Mouse (Mus musculus) erythroblast, embryonic 14.5 days (primary cell): ENCODE results near the gene Ammecr1. TPM values are rescaled to one million over a fixed set of nuclear protein-coding genes. Genes with fewer than 3 reads are reported as not detected.

Experiments used
- H3K27me3 ChIP-seq: 2 replicates; pipeline ENCODE4 v1.6.1; 2012; ENCODE audit warnings: inconsistent platforms; ENCODE audit not compliant: control insufficient read depth
- H3K36me3 ChIP-seq: 2 replicates; pipeline ENCODE4 v1.6.1; 2012; ENCODE audit warnings: mild to moderate bottlenecking, inconsistent platforms; ENCODE audit not compliant: control insufficient read depth
- H3K4me1 ChIP-seq: 2 replicates; pipeline ENCODE4 v1.6.1; 2012; ENCODE audit warnings: inconsistent platforms; ENCODE audit not compliant: control insufficient read depth
- H3K4me3 ChIP-seq: replicated peaks from 2 replicates; pipeline ENCODE3; 2012; ENCODE audit warnings: moderate library complexity, mild to moderate bottlenecking, inconsistent platforms
- H3K9me3 ChIP-seq: 2 replicates; pipeline ENCODE4 v1.6.1; 2012; ENCODE audit warnings: low read length, inconsistent platforms, mixed read lengths; ENCODE audit not compliant: control insufficient read depth
- GATA1 ChIP-seq: IDR thresholded peaks from 2 replicates; pipeline ENCODE4 v1.6.1; 2012; ENCODE audit warnings: low read length, inconsistent platforms, mixed read lengths
- TAL1 ChIP-seq: IDR thresholded peaks from 3 replicates; pipeline ENCODE4 v1.6.1; 2012; ENCODE audit warnings: low read length, inconsistent platforms, mixed read lengths
- polyA plus RNA-seq: library from polyadenylated mRNA; stranded (reverse); fragments of >175 nt; gene quantifications from 2 replicates; pipeline ENCODE4 v1.2.3, GENCODE M21; 2012

Gene Ammecr1
- polyA plus RNA-seq, 1 experiment, result 0.72 TPM

DNA sequence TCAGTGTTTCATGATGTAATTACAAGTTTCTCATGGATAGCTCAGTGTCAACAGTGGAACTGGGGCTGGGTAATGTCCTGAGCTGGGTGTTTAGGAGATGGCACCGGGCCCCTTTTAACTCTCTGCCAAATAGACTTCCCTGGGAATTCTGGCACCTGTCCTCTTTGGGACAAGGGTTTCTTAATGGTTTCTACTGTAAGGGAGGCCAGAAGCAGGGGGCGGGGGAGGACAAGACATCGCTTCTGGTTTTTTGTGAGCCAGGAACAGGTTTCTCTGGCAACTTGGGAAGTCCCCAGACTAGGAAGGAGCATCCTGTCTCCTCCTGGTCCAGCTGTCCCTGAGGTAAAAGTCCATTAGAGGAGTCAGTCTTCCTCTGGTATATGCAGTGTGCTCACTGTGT lies 129.2 kb downstream of the Ammecr1 start:
- TF ChIP-seq GATA1 (no peak), TAL1 (no peak)
- Histone ChIP-seq H3K27me3 (no peaks in the 10 kb centered on the region; the same call in 1 of the 2 replicates), H3K9me3 (no peaks in the 10 kb centered on the region), H3K4me3 (no peak overlapping the region), H3K36me3 (peaks cover 74% of the 10 kb centered on the region), H3K4me1 (no peaks in the 10 kb centered on the region)

DNA sequence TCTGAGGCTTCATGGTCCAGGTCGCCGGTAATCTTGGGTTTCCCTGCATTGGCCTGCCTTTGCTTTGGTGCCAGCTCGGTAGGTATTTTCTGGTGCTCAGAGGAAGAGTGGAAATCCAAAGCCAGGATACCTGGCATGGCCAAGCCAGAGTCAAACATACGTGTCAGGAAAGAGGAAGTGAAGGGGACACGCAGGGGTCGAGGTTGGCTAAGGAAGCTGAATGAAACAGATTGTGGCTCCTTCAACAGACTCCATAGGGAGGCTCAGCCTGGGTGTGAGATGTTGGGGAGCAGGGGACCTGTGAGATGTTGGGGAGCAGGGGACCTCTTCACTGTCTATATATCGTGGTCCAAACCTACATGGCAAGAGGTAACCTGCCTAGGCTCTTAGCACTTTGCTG lies 130.1 kb downstream of the Ammecr1 start:
- Histone ChIP-seq H3K36me3 (peaks cover 68% of the 10 kb centered on the region), H3K4me1 (no peaks in the 10 kb centered on the region)

GRCm38 (mm10) chrX:142834807-142835206 lies 131.7 kb downstream of the Ammecr1 start:
- H3K4me1 ChIP-seq, result peaks cover 8% of the 10 kb centered on the region
- H3K4me3 ChIP-seq, result no peak overlapping the region
- H3K27me3 ChIP-seq, result no peaks in the 10 kb centered on the region; the same call in 1 of the 2 replicates
- H3K36me3 ChIP-seq, result peaks cover 69% of the 10 kb centered on the region
- TF ChIP-seq TAL1 (no peak), GATA1 (no peak)
- no peaks in the 10 kb centered on the region for H3K9me3 ChIP-seq

More for the DNA sequence above, 130.1 kb downstream of the Ammecr1 start:
- TF ChIP-seq TAL1, result no peak
- no peak for TF ChIP-seq GATA1
- H3K27me3 ChIP-seq, result no peaks in the 10 kb centered on the region; the same call in 1 of the 2 replicates
- H3K9me3 ChIP-seq, result no peaks in the 10 kb centered on the region
- H3K4me3 ChIP-seq, result no peak overlapping the region

DNA sequence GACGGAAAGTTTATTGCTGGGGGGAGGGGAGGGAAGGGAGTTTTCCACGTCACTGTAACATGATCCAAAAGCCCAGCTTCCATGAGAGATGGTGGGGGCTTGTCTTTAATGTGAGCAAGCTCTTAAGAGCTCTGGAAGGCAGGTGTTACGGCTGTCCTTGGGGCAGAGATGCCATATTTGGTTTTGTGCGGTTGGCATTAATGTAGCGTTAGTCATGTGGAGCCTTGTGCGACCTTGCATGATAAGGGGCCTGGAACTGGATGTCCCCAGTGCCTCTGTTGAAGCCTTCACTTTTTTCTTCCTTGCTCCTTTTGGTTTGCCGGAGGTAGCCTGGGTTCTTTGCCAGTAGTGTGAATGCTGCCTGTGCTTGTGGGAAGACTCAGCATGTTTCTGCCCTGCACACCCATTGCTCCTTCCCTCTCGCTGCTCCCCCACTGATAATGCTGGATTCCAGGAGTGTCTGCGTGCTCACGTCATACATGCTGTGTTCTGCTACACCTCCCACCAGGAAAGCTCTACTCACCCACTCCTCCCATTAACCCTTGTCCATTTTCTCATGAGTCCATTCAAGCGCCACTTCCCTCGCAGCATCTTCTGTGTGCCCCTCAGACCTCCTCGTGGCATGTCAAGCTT lies 133.2 kb downstream of the Ammecr1 start:
- peaks cover 8% of the 10 kb centered on the region for H3K4me1 ChIP-seq
- H3K27me3 ChIP-seq, result no peaks in the 10 kb centered on the region; the same call in 1 of the 2 replicates
- peaks cover 62% of the 10 kb centered on the region for H3K36me3 ChIP-seq
- TF ChIP-seq GATA1 (no peak), TAL1 (no peak)
- no peaks in the 10 kb centered on the region for H3K9me3 ChIP-seq
- no peak overlapping the region for H3K4me3 ChIP-seq

DNA sequence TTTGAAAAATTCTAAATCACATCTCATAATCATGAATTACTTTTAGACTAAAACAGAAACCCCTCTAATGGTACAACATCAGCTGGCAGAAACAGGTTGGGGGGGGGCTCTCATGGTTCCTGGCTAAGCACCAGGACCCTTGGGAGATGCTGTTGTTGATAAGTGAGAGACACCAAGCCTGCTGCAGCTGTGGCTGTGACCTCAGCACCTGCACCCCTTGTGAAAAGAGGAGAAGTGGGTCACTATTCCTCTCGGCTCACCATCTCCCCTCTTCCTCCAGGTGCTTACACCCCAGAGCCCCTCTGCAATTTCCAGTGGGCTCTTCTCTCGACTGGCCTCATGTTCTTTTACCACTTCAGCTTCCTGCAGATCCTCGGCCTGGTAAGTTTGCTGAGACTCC lies 134.3 kb downstream of the Ammecr1 start:
- H3K27me3 ChIP-seq, result no peaks in the 10 kb centered on the region; the same call in 1 of the 2 replicates
- peaks cover 8% of the 10 kb centered on the region for H3K4me1 ChIP-seq
- no peaks in the 10 kb centered on the region for H3K9me3 ChIP-seq
- no peak overlapping the region for H3K4me3 ChIP-seq
- peaks cover 59% of the 10 kb centered on the region for H3K36me3 ChIP-seq
- TF ChIP-seq TAL1 (no peak), GATA1 (no peak)

GRCm38 (mm10) chrX:142830572-142830971 lies 136.0 kb downstream of the Ammecr1 start:
- Histone ChIP-seq H3K9me3 (no peaks in the 10 kb centered on the region), H3K4me1 (peaks cover 8% of the 10 kb centered on the region), H3K27me3 (no peaks in the 10 kb centered on the region), H3K36me3 (peaks cover 45% of the 10 kb centered on the region), H3K4me3 (no peak overlapping the region)
- no peak for TF ChIP-seq GATA1
- no peak for TF ChIP-seq TAL1

- H3K4me1 ChIP-seq, result peaks cover 8% of the 10 kb centered on the region
- H3K27me3 ChIP-seq, result no peaks in the 10 kb centered on the region
- H3K4me3 ChIP-seq, result no peak overlapping the region
- H3K36me3 ChIP-seq, result peaks cover 39% of the 10 kb centered on the region
- no peak for TF ChIP-seq TAL1
- no peak for TF ChIP-seq GATA1
- H3K9me3 ChIP-seq, result no peaks in the 10 kb centered on the region
Observed at GRCm38 (mm10) chrX:142829866-142830470, 136.6 kb downstream of the Ammecr1 start.

GRCm38 (mm10) chrX:142829267-142829666 lies 137.3 kb downstream of the Ammecr1 start:
- Histone ChIP-seq H3K9me3 (no peaks in the 10 kb centered on the region), H3K4me1 (peaks cover 8% of the 10 kb centered on the region), H3K4me3 (no peak overlapping the region), H3K27me3 (no peaks in the 10 kb centered on the region), H3K36me3 (peaks cover 32% of the 10 kb centered on the region)
- TF ChIP-seq TAL1, result no peak
- TF ChIP-seq GATA1, result no peak

GRCm38 (mm10) chrX:142828184-142828908 lies 138.2 kb downstream of the Ammecr1 start:
- TF ChIP-seq TAL1 (no peak), GATA1 (no peak)
- no peaks in the 10 kb centered on the region for H3K27me3 ChIP-seq

More at GRCm38 (mm10) chrX:142828184-142828908, 138.2 kb downstream of the Ammecr1 start:
- H3K36me3 ChIP-seq, result peaks cover 24% of the 10 kb centered on the region
- no peaks in the 10 kb centered on the region for H3K9me3 ChIP-seq
- H3K4me3 ChIP-seq, result no peak overlapping the region
- peaks cover 8% of the 10 kb centered on the region for H3K4me1 ChIP-seq
